Mouse (Mus musculus): ENCODE results near the gene Ano2. TPM values are rescaled to one million over a fixed set of nuclear protein-coding genes. Genes with fewer than 3 reads are reported as not detected.
A peak's percentile ranks its signal among the peaks of the same experiment; 100 is the strongest.

Ano2 gene
- polyA plus RNA-seq, 1 experiment: 1.4 TPM

DNA sequence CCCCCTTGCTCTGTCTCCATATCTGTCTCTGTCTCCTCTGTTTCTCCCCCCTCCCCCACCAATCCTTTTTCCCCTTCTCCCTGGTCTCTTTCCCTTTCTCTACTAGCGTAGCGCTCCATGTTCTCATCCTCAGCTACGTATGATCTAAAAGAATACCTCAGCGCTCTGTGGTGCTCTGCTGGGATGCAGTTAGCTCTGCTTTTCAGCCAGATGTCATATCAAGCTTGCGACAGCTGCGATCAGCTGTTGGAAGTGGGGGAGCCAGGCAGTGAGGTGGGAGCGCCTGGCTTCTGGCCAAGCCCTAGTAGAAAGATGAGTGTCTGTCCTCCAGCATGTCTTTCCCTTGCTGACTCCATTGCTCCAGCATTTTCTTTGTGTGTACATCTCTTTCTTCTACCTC, 344.5 kb downstream of the Ano2 start:
- peak in 1 of 2 experiments; percentile 4 for DNase-seq (ENCODE audit: extremely low spot score in 1 of 2, low spot score in 1 of 2)

DNA sequence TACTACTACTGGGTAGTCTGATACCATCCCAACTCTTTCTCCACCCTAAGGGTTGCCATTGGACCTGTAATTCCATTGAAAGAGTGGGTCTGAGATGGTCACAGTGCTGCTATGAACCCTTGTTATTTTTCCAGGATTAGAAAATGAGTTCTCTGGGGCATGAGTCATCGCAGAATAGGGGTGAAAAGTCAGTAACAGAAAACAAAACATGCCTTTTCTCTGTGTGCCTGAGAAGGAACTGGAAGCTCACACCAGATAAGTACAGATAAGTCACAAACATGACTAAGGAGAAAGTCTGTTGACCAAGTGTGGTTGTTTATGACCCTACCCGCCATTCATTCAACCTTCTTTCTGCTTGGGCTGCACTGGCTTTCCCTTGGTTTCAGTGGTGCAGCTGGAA, 345.4 kb downstream of the Ano2 start:
- DNase-seq (ENCODE audit: extremely low spot score in 1 of 2, low spot score in 1 of 2): no peak

DNA sequence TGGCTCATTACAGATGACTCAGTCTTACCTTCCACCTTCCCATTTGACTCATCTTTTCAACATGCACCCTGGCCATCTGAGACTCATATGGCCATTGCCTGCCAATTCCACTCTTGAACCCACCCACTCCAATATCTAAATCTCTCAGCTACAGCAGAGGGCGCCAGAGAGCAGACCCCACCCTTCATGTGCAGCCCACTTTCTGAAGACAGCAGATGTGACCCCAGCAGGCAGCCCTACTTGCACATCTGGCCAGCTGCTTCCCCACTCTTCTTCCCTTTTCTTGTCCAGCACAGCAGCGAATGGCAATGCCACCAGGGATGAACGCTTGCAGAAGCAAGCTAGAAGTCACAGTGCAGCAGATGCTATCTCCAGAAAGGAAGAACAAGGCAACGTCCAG, 355.7 kb downstream of the Ano2 start:
- peak in 1 of 2 experiments; percentile 16 for DNase-seq (ENCODE audit: extremely low spot score in 1 of 2, low spot score in 1 of 2)

DNA sequence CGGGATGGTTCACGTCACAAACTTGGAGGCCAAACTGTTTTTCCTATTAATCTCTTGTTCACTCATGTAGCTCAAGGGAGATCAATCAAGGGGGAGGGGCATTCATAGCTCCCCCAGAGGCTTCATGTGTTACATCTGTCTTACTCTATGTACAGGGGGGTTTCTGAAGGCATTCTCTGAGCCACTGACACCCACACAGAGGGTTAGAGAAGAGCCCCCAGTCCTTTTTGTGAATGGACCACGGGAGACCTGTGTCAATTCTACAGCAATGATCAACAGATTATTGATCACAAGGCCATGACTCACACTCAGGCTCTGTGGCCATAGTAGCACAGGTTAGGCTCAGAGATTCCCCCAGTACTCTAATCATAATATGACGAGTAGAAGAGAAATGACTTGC, 358.0 kb downstream of the Ano2 start:
- no peak for DNase-seq (ENCODE audit: extremely low spot score in 1 of 2, low spot score in 1 of 2)

GRCm38 (mm10) chr6:126053136-126053535, 362.9 kb downstream of the Ano2 start:
- DNase-seq (ENCODE audit: extremely low spot score in 1 of 2, low spot score in 1 of 2): no peak

GRCm38 (mm10) chr6:126057706-126058105, 367.5 kb downstream of the Ano2 start:
- DNase-seq (ENCODE audit: extremely low spot score in 1 of 2, low spot score in 1 of 2): no peak

DNA sequence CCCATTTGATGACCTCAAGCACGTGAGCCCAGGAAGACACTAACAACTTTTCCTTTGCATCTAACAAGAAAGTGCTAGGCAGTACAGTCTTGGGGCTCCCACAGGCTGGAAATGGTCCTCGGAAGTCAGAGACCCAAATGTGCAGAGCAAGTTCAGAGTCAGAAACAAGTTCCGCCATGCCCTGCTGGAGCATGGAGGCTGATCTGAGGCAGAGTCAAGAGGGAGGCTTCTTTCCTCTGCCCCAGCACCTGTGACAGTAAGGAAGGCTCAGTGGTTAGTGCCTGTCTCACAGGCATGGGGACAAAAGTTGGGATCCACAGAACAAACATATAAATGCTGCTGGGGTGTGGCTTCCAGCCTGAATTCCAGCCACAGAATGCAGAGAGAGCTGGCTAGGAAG, 390.3 kb downstream of the Ano2 start:
- DNase-seq (ENCODE audit: extremely low spot score in 1 of 2, low spot score in 1 of 2): no peak

GRCm38 (mm10) chr6:126086321-126086950, 396.2 kb downstream of the Ano2 start:
- no peak for DNase-seq (ENCODE audit: extremely low spot score in 1 of 2, low spot score in 1 of 2)

- DNase-seq (ENCODE audit: extremely low spot score in 1 of 2, low spot score in 1 of 2): no peak
Observed at GRCm38 (mm10) chr6:126088489-126089265, 398.5 kb downstream of the Ano2 start.

Other genes with a start within 250 kb of the Ano2 start
- gene Cd9, start 195.6 kb upstream of the Ano2 start, polyA plus RNA-seq (2012; rRNA removed): 97.2 and 100 TPM in 2 replicates
- 20.2 and 21.5 TPM in 2 replicates for gene Vwf, start 143.6 kb upstream of the Ano2 start, polyA plus RNA-seq (2012; rRNA removed)

Data from frontal cortex, adult 2 months (tissue).